Mouse (Mus musculus): ENCODE results near the gene Smoc1. TPM values are rescaled to one million over a fixed set of nuclear protein-coding genes. Genes with fewer than 3 reads are reported as not detected.

Gene Smoc1
- total and polyA plus RNA-seq, 3 experiments = 4.8 to 8.0 (median 6.2) TPM

- intact Hi-C loops (cut with DNase I) = no loop called here
- WGBS = 80% methylated on average over 3 of the region's 3 CpGs
- no peak overlapping the region for H3K9ac ChIP-seq (ENCODE audit: low read depth, low read length)
- H3K36me3 ChIP-seq (ENCODE audit: control insufficient read depth, insufficient read depth, low read length) = no peaks in the 10 kb centered on the region
- no peak overlapping the region for H3K4me3 ChIP-seq
- H3K27me3 ChIP-seq (ENCODE audit: control insufficient read depth, insufficient read depth, low read length) = no peaks in the 10 kb centered on the region
- TF ChIP-seq CTCF (IDR thresholded peaks at IDR 0.05) = no peak
- no peak for TF ChIP-seq EP300 (IDR thresholded peaks at IDR 0.05; ENCODE audit: insufficient read depth, low read depth, low read length)
- no peak for TF ChIP-seq POLR2A (IDR thresholded peaks at IDR 0.05; ENCODE audit: insufficient read depth, low read depth, low read length)
- H3K27ac ChIP-seq = no peak overlapping the region
- H3K4me1 ChIP-seq (ENCODE audit: control insufficient read depth, insufficient read depth, low read length) = no peaks in the 10 kb centered on the region
- H3K79me2 ChIP-seq (replicated peaks; ENCODE audit: control insufficient read depth, insufficient read depth, low read length) = no peaks in the 10 kb centered on the region
- DNase-seq = no peak
Measured at GRCm38 (mm10) chr12:81110006-81110405, 83.4 kb downstream of the Smoc1 start.

DNA sequence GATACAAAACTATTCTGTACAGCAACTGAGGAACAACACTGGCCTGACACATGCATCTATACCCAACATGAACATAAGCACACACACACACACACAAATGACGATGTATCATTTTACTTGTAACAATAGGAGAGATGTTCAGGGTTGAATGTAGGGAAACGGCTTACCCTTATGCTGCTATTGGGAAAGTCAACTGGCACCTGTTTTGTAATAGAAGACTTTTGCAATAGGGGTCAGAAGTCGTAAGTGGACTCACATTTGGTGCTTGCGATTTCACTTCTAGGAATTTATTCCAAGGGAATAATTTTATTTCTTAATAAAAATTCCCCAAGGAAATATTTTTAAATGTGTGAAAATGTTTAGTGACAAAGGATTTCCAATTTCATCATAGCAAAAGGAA lies 85.7 kb downstream of the Smoc1 start:
- no peaks in the 10 kb centered on the region for H3K79me2 ChIP-seq (replicated peaks; ENCODE audit: control insufficient read depth, insufficient read depth, low read length)
- no peaks in the 10 kb centered on the region for H3K4me1 ChIP-seq (ENCODE audit: control insufficient read depth, insufficient read depth, low read length)
- TF ChIP-seq CTCF (IDR thresholded peaks at IDR 0.05) = no peak
- TF ChIP-seq POLR2A (IDR thresholded peaks at IDR 0.05; ENCODE audit: insufficient read depth, low read depth, low read length) = no peak
- TF ChIP-seq EP300 (IDR thresholded peaks at IDR 0.05; ENCODE audit: insufficient read depth, low read depth, low read length) = no peak
- no peaks in the 10 kb centered on the region for H3K36me3 ChIP-seq (ENCODE audit: control insufficient read depth, insufficient read depth, low read length)
- H3K27me3 ChIP-seq (ENCODE audit: control insufficient read depth, insufficient read depth, low read length) = no peaks in the 10 kb centered on the region
- 92% methylated on average over 4 of the region's 4 CpGs for WGBS
- no peak overlapping the region for H3K9ac ChIP-seq (ENCODE audit: low read depth, low read length)
- intact Hi-C loops (cut with DNase I) = no loop called here
- DNase-seq = no peak
- no peak overlapping the region for H3K4me3 ChIP-seq
- H3K27ac ChIP-seq = no peak overlapping the region

- no peak overlapping the region for H3K9ac ChIP-seq (ENCODE audit: low read depth, low read length)
- no peak overlapping the region for H3K4me3 ChIP-seq
- no peak for DNase-seq
- H3K27ac ChIP-seq = no peak overlapping the region
- H3K36me3 ChIP-seq (ENCODE audit: control insufficient read depth, insufficient read depth, low read length) = no peaks in the 10 kb centered on the region
- H3K79me2 ChIP-seq (replicated peaks; ENCODE audit: control insufficient read depth, insufficient read depth, low read length) = no peaks in the 10 kb centered on the region
- H3K27me3 ChIP-seq (ENCODE audit: control insufficient read depth, insufficient read depth, low read length) = no peaks in the 10 kb centered on the region
- H3K4me1 ChIP-seq (ENCODE audit: control insufficient read depth, insufficient read depth, low read length) = no peaks in the 10 kb centered on the region
- TF ChIP-seq CTCF (IDR thresholded peaks at IDR 0.05) (no peak), EP300 (IDR thresholded peaks at IDR 0.05; ENCODE audit: insufficient read depth, low read depth, low read length) (no peak)
- intact Hi-C loops (cut with DNase I) = no loop called here
Measured at GRCm38 (mm10) chr12:81120301-81120700, 93.7 kb downstream of the Smoc1 start.

DNA sequence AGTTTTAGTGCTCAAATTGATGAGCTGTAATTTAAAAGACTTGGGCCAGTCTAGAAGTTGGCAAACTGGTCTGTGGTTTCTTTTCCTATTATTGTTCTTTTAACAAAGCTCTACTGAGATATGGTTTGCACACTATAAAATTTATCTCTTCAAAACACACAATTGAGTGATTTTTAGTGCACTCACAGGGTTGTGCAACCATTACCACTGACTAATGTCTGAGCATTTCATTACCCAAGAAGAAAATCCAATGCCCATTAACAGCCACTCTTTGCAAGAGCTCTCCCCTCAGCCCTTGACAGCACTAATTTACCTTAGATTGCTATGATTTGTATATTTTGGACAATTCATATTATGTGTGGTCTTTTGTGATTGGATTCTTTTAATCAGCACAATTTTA lies 97.2 kb downstream of the Smoc1 start:
- TF ChIP-seq EP300 (IDR thresholded peaks at IDR 0.05; ENCODE audit: insufficient read depth, low read depth, low read length) (no peak), CTCF (IDR thresholded peaks at IDR 0.05) (no peak), POLR2A (IDR thresholded peaks at IDR 0.05; ENCODE audit: insufficient read depth, low read depth, low read length) (no peak)
- H3K36me3 ChIP-seq (ENCODE audit: control insufficient read depth, insufficient read depth, low read length) = no peaks in the 10 kb centered on the region
- intact Hi-C loops (cut with DNase I) = no loop called here
- H3K27me3 ChIP-seq (ENCODE audit: control insufficient read depth, insufficient read depth, low read length) = no peaks in the 10 kb centered on the region
- no peaks in the 10 kb centered on the region for H3K79me2 ChIP-seq (replicated peaks; ENCODE audit: control insufficient read depth, insufficient read depth, low read length)
- DNase-seq = no peak
- H3K9ac ChIP-seq (ENCODE audit: low read depth, low read length) = no peak overlapping the region
- H3K27ac ChIP-seq = no peak overlapping the region
- H3K4me3 ChIP-seq = no peak overlapping the region
- no peaks in the 10 kb centered on the region for H3K4me1 ChIP-seq (ENCODE audit: control insufficient read depth, insufficient read depth, low read length)

DNA sequence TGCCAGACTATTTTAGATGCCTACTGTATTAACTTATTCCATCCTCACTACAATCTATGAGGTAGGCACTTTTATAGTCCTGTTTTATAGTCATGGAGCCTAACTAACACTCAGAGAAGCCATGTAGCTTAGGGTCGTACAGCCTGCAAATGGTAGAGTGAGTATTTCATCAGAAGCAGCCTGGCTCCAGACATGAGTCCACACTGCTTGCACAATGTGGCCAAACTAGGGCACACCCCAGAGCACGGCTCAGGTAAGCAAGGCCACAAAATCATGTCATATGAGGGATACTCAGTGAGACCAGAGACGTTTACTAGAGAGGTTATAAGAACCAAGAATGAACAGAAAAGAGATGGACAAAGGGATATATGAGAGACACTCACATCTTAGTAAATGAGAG lies 100.2 kb downstream of the Smoc1 start:
- Histone ChIP-seq H3K4me3 (no peak overlapping the region), H3K36me3 (ENCODE audit: control insufficient read depth, insufficient read depth, low read length) (no peaks in the 10 kb centered on the region), H3K27me3 (ENCODE audit: control insufficient read depth, insufficient read depth, low read length) (no peaks in the 10 kb centered on the region), H3K79me2 (replicated peaks; ENCODE audit: control insufficient read depth, insufficient read depth, low read length) (no peaks in the 10 kb centered on the region), H3K4me1 (ENCODE audit: control insufficient read depth, insufficient read depth, low read length) (no peaks in the 10 kb centered on the region), H3K9ac (ENCODE audit: low read depth, low read length) (no peak overlapping the region), H3K27ac (no peak overlapping the region)
- no peak for DNase-seq
- intact Hi-C loops (cut with DNase I) = no loop called here
- WGBS = 83% methylated on average over 3 of the region's 3 CpGs
- no peak for TF ChIP-seq EP300 (IDR thresholded peaks at IDR 0.05; ENCODE audit: insufficient read depth, low read depth, low read length)
- TF ChIP-seq POLR2A (IDR thresholded peaks at IDR 0.05; ENCODE audit: insufficient read depth, low read depth, low read length) = no peak

GRCm38 (mm10) chr12:81128693-81129092 lies 102.1 kb downstream of the Smoc1 start:
- DNase-seq = no peak
- H3K36me3 ChIP-seq (ENCODE audit: control insufficient read depth, insufficient read depth, low read length) = no peaks in the 10 kb centered on the region
- no peak overlapping the region for H3K27ac ChIP-seq
- intact Hi-C loops (cut with DNase I) = no loop called here
- no peak overlapping the region for H3K4me3 ChIP-seq
- WGBS = 70% methylated on average over 5 of the region's 5 CpGs
- H3K9ac ChIP-seq (ENCODE audit: low read depth, low read length) = no peak overlapping the region
- H3K4me1 ChIP-seq (ENCODE audit: control insufficient read depth, insufficient read depth, low read length) = no peaks in the 10 kb centered on the region
- no peaks in the 10 kb centered on the region for H3K79me2 ChIP-seq (replicated peaks; ENCODE audit: control insufficient read depth, insufficient read depth, low read length)
- TF ChIP-seq CTCF (IDR thresholded peaks at IDR 0.05) = no peak
- no peak for TF ChIP-seq EP300 (IDR thresholded peaks at IDR 0.05; ENCODE audit: insufficient read depth, low read depth, low read length)
- no peak for TF ChIP-seq POLR2A (IDR thresholded peaks at IDR 0.05; ENCODE audit: insufficient read depth, low read depth, low read length)
- no peaks in the 10 kb centered on the region for H3K27me3 ChIP-seq (ENCODE audit: control insufficient read depth, insufficient read depth, low read length)
